Mouse (Mus musculus): ENCODE results near the gene Grb2.

- TF ChIP-seq CTCF (IDR thresholded peaks at IDR 0.05) (no peak), EP300 (IDR thresholded peaks at IDR 0.05) (no peak)
These were observed 16.4 kb downstream of the Grb2 start for GRCm38 (mm10) chr11:115691976-115692375.

Data from lung, postnatal 0 days (tissue).